24 mouse cellular contexts compared by ENCODE assay signal in the genomic region with DNA sequence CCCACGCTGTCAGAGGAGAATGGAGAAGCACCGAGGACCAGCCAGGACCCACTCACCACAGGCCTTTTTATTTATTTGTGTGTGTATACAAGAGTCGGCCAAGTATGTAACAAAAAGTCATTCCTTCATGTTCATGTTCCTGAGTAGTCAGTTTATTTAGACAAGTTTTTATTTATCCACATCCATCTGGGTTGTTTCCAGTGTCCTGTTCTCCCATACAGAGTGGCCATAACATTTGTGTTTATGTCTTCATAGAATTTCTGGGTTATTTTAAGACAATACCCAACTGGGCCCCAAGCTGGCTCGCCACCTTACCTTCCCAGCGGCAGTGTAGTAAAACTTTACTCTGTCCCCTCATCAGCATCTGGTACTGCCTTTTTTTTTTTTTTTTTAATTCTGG. TPM values are rescaled to one million over a fixed set of nuclear protein-coding genes. Genes with fewer than 3 reads are reported as not detected.
DNase-seq lines count a peak whose midpoint lies in the region; ATAC-seq and TF ChIP-seq lines count a peak whose summit lies in the region.
"Had no signal": no experiment of that assay in that cellular context is flagged by ENCODE, and none has a peak within 500 bp of the region (broad histone marks: within the 10 kb centered on the region; RNA-seq: fewer than 3 reads in every experiment).

No protein-coding gene starts in this region.

- ATAC-seq in lung, embryonic 14.5 days (ENCODE audit: insufficient read depth): no peak
- ATAC-seq in lung, postnatal 0 days: no peak
- 0 out of 2 replicates have a peak, but pooled peaks have one; percentile 32 for ATAC-seq in intestine, embryonic 15.5 days
- ATAC-seq in stomach, postnatal 0 days (ENCODE audit: low FRiP score, low TSS enrichment): no peak; the same call in 1 of the 2 replicates
- no peak for ATAC-seq in hindbrain, embryonic 13.5 days (ENCODE audit: low FRiP score)
- ATAC-seq: activated CD4-positive, CD25-positive, alpha-beta regulatory T cell, adult 4 months; CD4-positive, CD25-positive, alpha-beta regulatory T cell, adult 4 months; forebrain, embryonic 13.5 days; forebrain, embryonic 16.5 days had no signal

- 44% methylated on average over 5 of the region's 5 CpGs for whole genome bisulfite sequencing in lung, embryonic 14.5 days
- 49% methylated on average over 5 of the region's 5 CpGs for WGBS in lung, postnatal 0 days
- WGBS in intestine, embryonic 15.5 days: 61% methylated on average over 5 of the region's 5 CpGs
- 42% methylated on average over 5 of the region's 5 CpGs for WGBS in stomach, postnatal 0 days
- 82% methylated on average over 5 of the region's 5 CpGs for WGBS in hindbrain, embryonic 13.5 days

- no peak overlapping the region for H3K27ac ChIP-seq in lung, embryonic 14.5 days (ENCODE audit: low read depth)
- no peak overlapping the region for H3K27ac ChIP-seq in lung, postnatal 0 days (ENCODE audit: low read length)
- no peak overlapping the region for H3K27ac ChIP-seq in intestine, embryonic 15.5 days
- no peak overlapping the region for H3K27ac ChIP-seq in stomach, postnatal 0 days (replicated peaks)
- H3K27ac ChIP-seq in hindbrain, embryonic 13.5 days: no peak overlapping the region
- H3K27ac ChIP-seq: forebrain, embryonic 10.5 days; forebrain, embryonic 13.5 days; hindbrain, embryonic 10.5 days; hindbrain, embryonic 15.5 days had no signal

- no peak overlapping the region for H3K4me2 ChIP-seq in lung, embryonic 14.5 days
- H3K4me2 ChIP-seq in lung, postnatal 0 days (replicated peaks; ENCODE audit: low read depth, low read length): no peak overlapping the region
- no peak overlapping the region for H3K4me2 ChIP-seq in intestine, embryonic 15.5 days (replicated peaks)
- no peak overlapping the region for H3K4me2 ChIP-seq in stomach, postnatal 0 days (replicated peaks; ENCODE audit: low read depth)
- no peak overlapping the region for H3K4me2 ChIP-seq in hindbrain, embryonic 13.5 days
- H3K4me2 ChIP-seq: forebrain, embryonic 13.5 days; heart, embryonic 11.5 days; hindbrain, embryonic 15.5 days had no signal

- H3K36me3 ChIP-seq in lung, embryonic 14.5 days (ENCODE audit: insufficient read depth): no peaks in the 10 kb centered on the region
- no peaks in the 10 kb centered on the region for H3K36me3 ChIP-seq in lung, postnatal 0 days (ENCODE audit: insufficient read depth, low read length)
- H3K36me3 ChIP-seq in intestine, embryonic 15.5 days: no peaks in the 10 kb centered on the region
- no peaks in the 10 kb centered on the region for H3K36me3 ChIP-seq in stomach, postnatal 0 days (ENCODE audit: control insufficient read depth, insufficient read depth, low read length)
- H3K36me3 ChIP-seq in hindbrain, embryonic 13.5 days: no peaks in the 10 kb centered on the region
- H3K36me3 ChIP-seq: forebrain, embryonic 10.5 days; hindbrain, embryonic 10.5 days; hindbrain, embryonic 15.5 days had no signal

- H3K4me3 ChIP-seq in lung, embryonic 14.5 days (ENCODE audit: low read depth, low read length): no peak overlapping the region
- no peak overlapping the region for H3K4me3 ChIP-seq in lung, postnatal 0 days (ENCODE audit: low read depth, low read length)
- H3K4me3 ChIP-seq in intestine, embryonic 15.5 days (replicated peaks): no peak overlapping the region
- H3K4me3 ChIP-seq in stomach, postnatal 0 days (ENCODE audit: low read depth, low read length): no peak overlapping the region
- no peak overlapping the region for H3K4me3 ChIP-seq in hindbrain, embryonic 13.5 days
- H3K4me3 ChIP-seq: forebrain, embryonic 10.5 days; forebrain, embryonic 13.5 days; hindbrain, embryonic 10.5 days; hindbrain, embryonic 15.5 days had no signal

- H3K27me3 ChIP-seq in lung, embryonic 14.5 days (ENCODE audit: insufficient read depth, low read length): no peaks in the 10 kb centered on the region
- no peaks in the 10 kb centered on the region for H3K27me3 ChIP-seq in lung, postnatal 0 days (replicated peaks; ENCODE audit: insufficient read depth, low read length)
- no peaks in the 10 kb centered on the region for H3K27me3 ChIP-seq in intestine, embryonic 15.5 days (replicated peaks)
- H3K27me3 ChIP-seq in stomach, postnatal 0 days (ENCODE audit: control insufficient read depth, insufficient read depth, low read length): no peaks in the 10 kb centered on the region
- H3K27me3 ChIP-seq in hindbrain, embryonic 13.5 days: no peaks in the 10 kb centered on the region
- H3K27me3 ChIP-seq: forebrain, embryonic 13.5 days; hindbrain, embryonic 15.5 days had no signal

- no peak for TF ChIP-seq EP300 in lung, postnatal 0 days (IDR thresholded peaks at IDR 0.05)
- peak; percentile 47 for TF ChIP-seq EP300 in stomach, postnatal 0 days (optimal IDR thresholded peaks at IDR 0.05)

- H3K9me3 ChIP-seq in lung, embryonic 14.5 days (ENCODE audit: low read depth, low read length): no peaks in the 10 kb centered on the region
- no peaks in the 10 kb centered on the region for H3K9me3 ChIP-seq in lung, postnatal 0 days (ENCODE audit: low read length)
- H3K9me3 ChIP-seq in intestine, embryonic 15.5 days: no peaks in the 10 kb centered on the region
- no peaks in the 10 kb centered on the region for H3K9me3 ChIP-seq in stomach, postnatal 0 days (ENCODE audit: control insufficient read depth, low read length)
- H3K9me3 ChIP-seq in hindbrain, embryonic 13.5 days: no peaks in the 10 kb centered on the region
- H3K9me3 ChIP-seq: forebrain, embryonic 10.5 days; forebrain, embryonic 13.5 days; hindbrain, embryonic 10.5 days; hindbrain, embryonic 15.5 days had no signal

- no peaks in the 10 kb centered on the region for H3K4me1 ChIP-seq in lung, embryonic 14.5 days (ENCODE audit: insufficient read depth)
- no peaks in the 10 kb centered on the region for H3K4me1 ChIP-seq in lung, postnatal 0 days (ENCODE audit: insufficient read depth, low read depth, low read length)
- H3K4me1 ChIP-seq in intestine, embryonic 15.5 days (replicated peaks): peaks cover 4% of the 10 kb centered on the region; the same call in 1 of the 2 replicates
- H3K4me1 ChIP-seq in stomach, postnatal 0 days (replicated peaks; ENCODE audit: control insufficient read depth, insufficient read depth): no peaks in the 10 kb centered on the region
- H3K4me1 ChIP-seq in hindbrain, embryonic 13.5 days (replicated peaks): no peaks in the 10 kb centered on the region
- H3K4me1 ChIP-seq: forebrain, embryonic 10.5 days; forebrain, embryonic 13.5 days; hindbrain, embryonic 10.5 days; hindbrain, embryonic 15.5 days had no signal

- DNase-seq in lung, embryonic 14.5 days: peak; percentile 38
- DNase-seq in lung, postnatal 14 days: no peak
- peak; percentile 14 for DNase-seq in lung, postnatal 0 days (ENCODE audit: low spot score)
- DNase-seq in lung, postnatal 4 days: no peak
- no peak for DNase-seq in stomach, postnatal 0 days (ENCODE audit: low spot score)
- DNase-seq in cerebellum, postnatal 36 days: no peak
- DNase-seq: adrenal gland, adult 8-10 months; adrenal gland, postnatal 25 days; cerebellum, adult 11-12 months; cerebellum, adult 8-10 months; cerebellum, postnatal 10 days; gastrocnemius, postnatal 10 days; gastrocnemius, postnatal 36 days; heart, postnatal 36 days had no signal

- no peak for TF ChIP-seq CTCF in lung, embryonic 14.5 days (IDR thresholded peaks at IDR 0.05; ENCODE audit: low read depth)
- no peak for TF ChIP-seq CTCF in lung, postnatal 0 days (IDR thresholded peaks at IDR 0.05)
- TF ChIP-seq CTCF in stomach, postnatal 0 days (IDR thresholded peaks at IDR 0.05; ENCODE audit: low read depth): no peak

- no peak overlapping the region for H3K9ac ChIP-seq in lung, embryonic 14.5 days
- H3K9ac ChIP-seq in lung, postnatal 0 days (replicated peaks; ENCODE audit: low read depth): no peak overlapping the region
- no peak overlapping the region for H3K9ac ChIP-seq in intestine, embryonic 15.5 days
- H3K9ac ChIP-seq in stomach, postnatal 0 days (ENCODE audit: low read length): no peak overlapping the region
- no peak overlapping the region for H3K9ac ChIP-seq in hindbrain, embryonic 13.5 days
- H3K9ac ChIP-seq: forebrain, embryonic 13.5 days; hindbrain, embryonic 15.5 days had no signal

RNA-seq across cellular contexts. Expression of a gene that starts 16.9 kb away (rescaled TPM):
- 355 and 359 TPM in 2 replicates for polyA plus RNA-seq in lung, embryonic 14.5 days (2014; fragmentation: Nextera tagmentation; extraction: Ambion mirVana)
- 163 and 168 TPM in 2 replicates for polyA plus RNA-seq in lung, postnatal 0 days (2015; fragmentation: Nextera tagmentation; extraction: Ambion mirVana)
- polyA plus RNA-seq in intestine, embryonic 15.5 days (2015; fragmentation: Nextera tagmentation; extraction: Ambion mirVana): 331 and 342 TPM in 2 replicates
- polyA plus RNA-seq in stomach, postnatal 0 days (2015; fragmentation: Nextera tagmentation; extraction: Ambion mirVana): 178 and 192 TPM in 2 replicates
- 203 and 208 TPM in 2 replicates for polyA plus RNA-seq in hindbrain, embryonic 13.5 days (2015; fragmentation: Nextera tagmentation; extraction: Ambion mirVana)

RNA-seq across cellular contexts. Expression of a gene that starts 17.4 kb away (rescaled TPM):
- polyA plus RNA-seq in lung, embryonic 14.5 days (2014; fragmentation: Nextera tagmentation; extraction: Ambion mirVana): 0.43 and 0.50 TPM in 2 replicates
- polyA plus RNA-seq in lung, postnatal 0 days (2015; fragmentation: Nextera tagmentation; extraction: Ambion mirVana): 0.23 and 0.25 TPM in 2 replicates
- 0.55 and 0.62 TPM in 2 replicates for polyA plus RNA-seq in intestine, embryonic 15.5 days (2015; fragmentation: Nextera tagmentation; extraction: Ambion mirVana)
- 0.17 and 0.22 TPM in 2 replicates for polyA plus RNA-seq in stomach, postnatal 0 days (2015; fragmentation: Nextera tagmentation; extraction: Ambion mirVana)
- polyA plus RNA-seq in hindbrain, embryonic 13.5 days (2015; fragmentation: Nextera tagmentation; extraction: Ambion mirVana): 0.43 and 0.58 TPM in 2 replicates
- polyA plus RNA-seq: activated CD4-positive, CD25-positive, alpha-beta regulatory T cell, adult 4 months; CD4-positive, CD25-positive, alpha-beta regulatory T cell, adult 4 months had no signal

RNA-seq across cellular contexts. Expression of a gene that starts 57.6 kb away (rescaled TPM):
- 36.4 and 37.3 TPM in 2 replicates for polyA plus RNA-seq in lung, embryonic 14.5 days (2014; fragmentation: Nextera tagmentation; extraction: Ambion mirVana)
- 5.7 and 7.5 TPM in 2 replicates for polyA plus RNA-seq in lung, postnatal 0 days (2015; fragmentation: Nextera tagmentation; extraction: Ambion mirVana)
- 19.5 and 23.3 TPM in 2 replicates for polyA plus RNA-seq in intestine, embryonic 15.5 days (2015; fragmentation: Nextera tagmentation; extraction: Ambion mirVana)
- polyA plus RNA-seq in stomach, postnatal 0 days (2015; fragmentation: Nextera tagmentation; extraction: Ambion mirVana): 9.1 and 10.2 TPM in 2 replicates
- polyA plus RNA-seq in hindbrain, embryonic 13.5 days (2015; fragmentation: Nextera tagmentation; extraction: Ambion mirVana): 9.1 and 9.4 TPM in 2 replicates

Comparison
In these comparisons a context has a peak if more than half of its experiments do, and no peak if none do; other contexts are left out.
1. DNase-seq: peak in lung, embryonic 14.5 days (single experiment) and lung, postnatal 0 days (single experiment); none in lung, postnatal 14 days (single experiment), lung, postnatal 4 days (0 of 2), stomach, postnatal 0 days (single experiment) and cerebellum, postnatal 36 days (0 of 2).